Mouse (Mus musculus) testis, adult 2 months (tissue): Measurements from ENCODE around the gene Rsph1.

ENCODE experiments used
- CTCF ChIP-seq: fragments of 200-500 bp; IDR thresholded peaks from 2 replicates; pipeline ENCODE4 v1.5.1; 2012; ENCODE audit warnings: low read depth, mild to moderate bottlenecking, inconsistent platforms, low read length, moderate library complexity; ENCODE audit not compliant: control insufficient read depth, insufficient read depth, insufficient replicate concordance
- POLR2A ChIP-seq: fragments of 200-500 bp; IDR thresholded peaks from 2 replicates; pipeline ENCODE4 v1.6.1; 2012; ENCODE audit warnings: low read depth, mild to moderate bottlenecking, inconsistent platforms, low read length, moderate library complexity; ENCODE audit not compliant: control insufficient read depth

DNA sequence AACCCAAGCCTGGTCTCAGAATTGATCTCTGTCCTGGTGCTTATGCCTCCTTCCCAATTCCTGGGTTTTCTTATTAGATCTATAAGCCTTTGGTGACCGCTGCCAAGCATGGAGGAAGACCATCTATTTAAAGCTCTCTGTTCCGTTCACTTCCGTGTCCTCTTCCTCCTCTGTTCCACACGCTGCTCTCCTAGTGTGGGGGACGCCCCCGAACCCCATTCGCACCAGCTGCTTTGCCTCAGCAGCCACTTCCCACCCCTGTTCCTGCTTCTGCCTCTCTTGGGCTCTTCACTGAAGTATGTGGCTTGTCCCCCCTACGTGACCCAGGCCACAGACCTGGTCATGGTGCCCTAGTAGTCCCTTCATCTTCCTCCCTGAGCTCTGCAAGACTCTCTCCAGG is 47.0 kb upstream of the Rsph1 start:
- TF ChIP-seq CTCF (no peak), POLR2A (no peak)
